Mouse (Mus musculus): ENCODE measurements at regions not wholly inside any gene's neighbourhood (a gene's known extent, or its start where the extent isn't known, plus 50 kb on each side); places are given as distances from the start of the nearest gene placed in this dataset.

GRCm38 (mm10) chr15:43364496-43364895, 3230.3 kb downstream of the 9330182O14Rik start:
- DNase-seq (ENCODE audit: low spot score in 2 of 2), result peak; percentile 15 to 19

- DNase-seq (ENCODE audit: low spot score in 2 of 2), result no peak
Observed at GRCm38 (mm10) chr15:43373072-43373471, 3238.9 kb downstream of the 9330182O14Rik start.

GRCm38 (mm10) chr15:43382405-43382804, 3248.2 kb downstream of the 9330182O14Rik start:
- DNase-seq (ENCODE audit: low spot score in 2 of 2), result no peak

GRCm38 (mm10) chr15:43399821-43400220, 3265.7 kb downstream of the 9330182O14Rik start:
- no peak for DNase-seq (ENCODE audit: low spot score in 2 of 2)

GRCm38 (mm10) chr15:43403585-43403984, 3269.4 kb downstream of the 9330182O14Rik start:
- DNase-seq (ENCODE audit: low spot score in 2 of 2), result no peak

All from right cerebral cortex, postnatal 36 days (tissue).